Mouse (Mus musculus) heart, adult 2 months (tissue): ENCODE measurements around the gene Kcnj2. TPM values are rescaled to one million over a fixed set of nuclear protein-coding genes. Genes with fewer than 3 reads are reported as not detected.

ENCODE experiments used
- DNase-seq, 2 experiments: peaks; one replicate each; pipeline ENCODE4 v3.0.0; 2021
- H3K27ac ChIP-seq: fragments of 200-600 bp; 2 replicates; pipeline ENCODE4 v1.8.1; 2022
- H3K27me3 ChIP-seq: fragments of 200-500 bp; 2 replicates; pipeline ENCODE4 v1.6.1; 2012; ENCODE audit warnings: mild to moderate bottlenecking, low read length, inconsistent platforms, mixed read lengths; ENCODE audit not compliant: control insufficient read depth, insufficient read depth
- H3K36me3 ChIP-seq: fragments of 200-500 bp; 2 replicates; pipeline ENCODE4 v1.6.1; 2012; ENCODE audit warnings: low read length, inconsistent platforms; ENCODE audit not compliant: control insufficient read depth, insufficient read depth
- H3K4me1 ChIP-seq: fragments of 200-500 bp; 2 replicates; pipeline ENCODE4 v1.6.1; 2011; ENCODE audit warnings: low read length; ENCODE audit not compliant: control insufficient read depth, insufficient read depth
- H3K4me3 ChIP-seq: fragments of 200-600 bp; 2 replicates; pipeline ENCODE4 v1.8.1; 2022
- H3K79me2 ChIP-seq: fragments of 200-500 bp; replicated peaks from 2 replicates; pipeline ENCODE4 v1.6.1; 2012; ENCODE audit warnings: mild to moderate bottlenecking, inconsistent platforms, low read length, moderate library complexity, mixed read lengths; ENCODE audit not compliant: control insufficient read depth, insufficient read depth
- H3K9ac ChIP-seq: fragments of 200-500 bp; 2 replicates; pipeline ENCODE4 v1.6.1; 2012; ENCODE audit warnings: low read depth, mild to moderate bottlenecking, control low read depth, inconsistent platforms, low read length, mixed read lengths
- CTCF ChIP-seq: fragments of 200-600 bp; IDR thresholded peaks from 2 replicates; pipeline ENCODE4 v1.8.1; 2022; ENCODE audit warnings: antibody characterized with exemption, mild to moderate bottlenecking, moderate library complexity
- EP300 ChIP-seq: fragments of 200-500 bp; IDR thresholded peaks from 2 replicates; pipeline ENCODE4 v1.6.1; 2011; ENCODE audit warnings: low read depth, low read length, control low read depth; ENCODE audit not compliant: insufficient read depth
- POLR2A ChIP-seq: fragments of 200-500 bp; IDR thresholded peaks from 2 replicates; pipeline ENCODE4 v1.6.1; 2011; ENCODE audit warnings: mild to moderate bottlenecking, low read depth, low read length, control low read depth; ENCODE audit not compliant: insufficient read depth
- WGBS: fragments of 180-500 bp; shearing (Covaris S2); methylation state at CpG from one replicate; pipeline ENCODE4 v1.1.7; 2018; 5-methylcytosine and 5-hydroxymethylcytosine counted together
- intact Hi-C: fragments of 180-260 bp; cut with DNase I; formaldehyde crosslinking; loops from one replicate; pipeline ENCODE4 v1.15.1; 2025
- polyA plus RNA-seq: library from polyadenylated mRNA; depleted of rRNA; stranded (reverse); fragments of >200 nt; gene quantifications from 2 replicates; pipeline ENCODE4 v1.2.3, GENCODE M21; 2012; rRNA removed
- total RNA-seq, 2 experiments: library from RNA; stranded (reverse); gene quantifications; 2 replicates each; pipeline ENCODE4 v1.2.3; 2021

Gene Kcnj2
- total and polyA plus RNA-seq, 3 experiments, result 10.1 to 48.7 (median 25.0) TPM

GRCm38 (mm10) chr11:111121514-111121913 is 55.5 kb downstream of the Kcnj2 start:
- Histone ChIP-seq H3K27me3 (no peaks in the 10 kb centered on the region), H3K36me3 (no peaks in the 10 kb centered on the region), H3K27ac (no peak overlapping the region), H3K4me3 (no peak overlapping the region), H3K9ac (no peak overlapping the region), H3K4me1 (no peaks in the 10 kb centered on the region), H3K79me2 (no peaks in the 10 kb centered on the region)
- intact Hi-C loops, result no loop called here
- 88% methylated on average over 9 of the region's 9 CpGs for WGBS
- DNase-seq, result no peak
- no peak for TF ChIP-seq EP300
- no peak for TF ChIP-seq POLR2A
- TF ChIP-seq CTCF, result no peak

- no peak overlapping the region for H3K27ac ChIP-seq
- DNase-seq, result no peak
- 46% methylated on average over 4 of the region's 4 CpGs for WGBS
- intact Hi-C loops, result no loop called here
- H3K79me2 ChIP-seq, result no peaks in the 10 kb centered on the region
- TF ChIP-seq EP300 (no peak), CTCF (no peak), POLR2A (no peak)
- no peaks in the 10 kb centered on the region for H3K27me3 ChIP-seq
- no peaks in the 10 kb centered on the region for H3K36me3 ChIP-seq
- H3K9ac ChIP-seq, result no peak overlapping the region
- H3K4me1 ChIP-seq, result no peaks in the 10 kb centered on the region
- no peak overlapping the region for H3K4me3 ChIP-seq
These were observed 57.4 kb downstream of the Kcnj2 start for GRCm38 (mm10) chr11:111123324-111123723.

DNA sequence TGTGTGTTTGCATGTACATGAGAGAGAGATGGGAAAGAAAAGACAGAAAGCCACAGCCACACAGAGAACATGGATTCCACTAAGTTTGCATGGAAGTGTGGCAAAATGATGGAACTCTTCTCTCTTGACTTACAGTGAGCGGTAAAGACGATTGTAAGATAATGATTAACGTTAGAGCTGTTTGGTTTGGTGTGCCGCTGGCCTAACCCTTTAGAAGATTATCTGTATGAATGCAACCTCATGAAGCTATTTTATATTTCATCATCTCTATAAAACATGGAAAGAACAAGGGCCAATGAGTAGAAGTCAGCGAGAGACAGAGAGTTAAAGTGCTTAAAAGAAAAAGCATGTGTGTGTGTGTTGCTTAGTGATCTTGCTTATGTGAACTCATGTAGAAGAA is 60.0 kb downstream of the Kcnj2 start:
- intact Hi-C loops, result no loop called here
- DNase-seq, result no peak
- no peaks in the 10 kb centered on the region for H3K36me3 ChIP-seq
- H3K4me1 ChIP-seq, result no peaks in the 10 kb centered on the region
- no peak overlapping the region for H3K4me3 ChIP-seq
- H3K9ac ChIP-seq, result no peak overlapping the region
- WGBS, result 90% methylated on average over 5 of the region's 5 CpGs
- H3K27me3 ChIP-seq, result no peaks in the 10 kb centered on the region
- no peaks in the 10 kb centered on the region for H3K79me2 ChIP-seq
- TF ChIP-seq POLR2A, result no peak
- TF ChIP-seq EP300, result no peak
- TF ChIP-seq CTCF, result no peak
- no peak overlapping the region for H3K27ac ChIP-seq

Other genes with a start within 250 kb of the Kcnj2 start
- under 1 TPM in 1 of 2 experiments, not detected in 1; 0.07 TPM for gene Kcnj16, start 98.1 kb upstream of the Kcnj2 start, total RNA-seq
- not detected in 2 replicates for gene Kcnj16, start 98.1 kb upstream of the Kcnj2 start, polyA plus RNA-seq